In the genomic region with DNA sequence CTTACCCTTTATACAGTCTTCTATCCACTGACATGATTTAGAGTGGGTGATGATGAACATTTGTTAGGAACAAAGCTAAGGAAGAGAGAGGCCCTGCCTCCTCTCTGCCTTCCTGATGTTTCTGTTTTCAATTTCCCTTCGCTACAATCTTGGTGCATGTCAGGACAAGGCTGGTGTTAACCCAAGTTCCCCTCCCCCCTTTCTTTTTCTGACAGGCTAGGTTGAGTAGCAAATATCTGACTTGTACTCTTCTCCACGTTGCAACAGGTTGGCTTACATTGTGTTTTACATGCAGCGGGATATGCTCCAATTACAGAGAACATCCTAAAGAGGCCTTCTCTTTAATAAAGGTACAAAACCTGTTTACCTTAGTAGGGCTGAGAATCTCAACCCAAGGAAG, we compare ENCODE assay signal across 25 mouse cellular contexts. TPM values are rescaled to one million over a fixed set of nuclear protein-coding genes. Genes with fewer than 3 reads are reported as not detected.
A peak's percentile ranks its signal among the peaks of the same experiment; 100 is the strongest.
DNase-seq lines count a peak whose midpoint lies in the region; ATAC-seq and TF ChIP-seq lines count a peak whose summit lies in the region.
"Had no signal": no experiment of that assay in that cellular context is flagged by ENCODE, and none has a peak within 500 bp of the region (broad histone marks: within the 10 kb centered on the region; RNA-seq: fewer than 3 reads in every experiment).

No protein-coding gene starts in this region.

- H3K9ac ChIP-seq in forebrain, embryonic 15.5 days (replicated peaks): no peak overlapping the region
- H3K9ac ChIP-seq in limb, embryonic 14.5 days (ENCODE audit: low read depth, low read length, severe bottlenecking): no peak overlapping the region
- H3K9ac ChIP-seq: embryonic facial prominence, embryonic 12.5 days; embryonic facial prominence, embryonic 15.5 days; forebrain, embryonic 13.5 days had no signal

- no peak overlapping the region for H3K4me3 ChIP-seq in forebrain, embryonic 10.5 days
- no peak overlapping the region for H3K4me3 ChIP-seq in forebrain, embryonic 15.5 days
- H3K4me3 ChIP-seq in limb, embryonic 14.5 days (replicated peaks; ENCODE audit: low read length): no peak overlapping the region
- no peak overlapping the region for H3K4me3 ChIP-seq in limb, embryonic 10.5 days
- H3K4me3 ChIP-seq: embryonic facial prominence, embryonic 12.5 days; embryonic facial prominence, embryonic 15.5 days; erythroblast, embryonic 14.5 days; forebrain, embryonic 13.5 days had no signal

- peaks cover 38% of the 10 kb centered on the region for H3K4me1 ChIP-seq in forebrain, embryonic 10.5 days
- peaks cover 19% of the 10 kb centered on the region for H3K4me1 ChIP-seq in forebrain, embryonic 15.5 days
- H3K4me1 ChIP-seq in limb, embryonic 14.5 days (ENCODE audit: control insufficient read depth, insufficient read depth, low read length): peaks cover 18% of the 10 kb centered on the region; the same call in 1 of the 2 replicates
- peaks cover 39% of the 10 kb centered on the region for H3K4me1 ChIP-seq in limb, embryonic 10.5 days

- no peak overlapping the region for H3K27ac ChIP-seq in forebrain, embryonic 10.5 days
- H3K27ac ChIP-seq in forebrain, embryonic 15.5 days (replicated peaks): no peak overlapping the region
- H3K27ac ChIP-seq in limb, embryonic 14.5 days (replicated peaks; ENCODE audit: low read depth, low read length): no peak overlapping the region
- no peak overlapping the region for H3K27ac ChIP-seq in limb, embryonic 10.5 days
- H3K27ac ChIP-seq: embryonic facial prominence, embryonic 12.5 days; embryonic facial prominence, embryonic 15.5 days; forebrain, embryonic 13.5 days had no signal

- no peak overlapping the region for H3K4me2 ChIP-seq in forebrain, embryonic 15.5 days (replicated peaks)
- H3K4me2 ChIP-seq in limb, embryonic 14.5 days (replicated peaks; ENCODE audit: low read depth, low read length, severe bottlenecking): no peak overlapping the region
- H3K4me2 ChIP-seq: embryonic facial prominence, embryonic 12.5 days; embryonic facial prominence, embryonic 15.5 days; forebrain, embryonic 13.5 days had no signal

- no peaks in the 10 kb centered on the region for H3K36me3 ChIP-seq in forebrain, embryonic 10.5 days (replicated peaks)
- no peaks in the 10 kb centered on the region for H3K36me3 ChIP-seq in forebrain, embryonic 15.5 days
- no peaks in the 10 kb centered on the region for H3K36me3 ChIP-seq in limb, embryonic 14.5 days (ENCODE audit: control insufficient read depth, insufficient read depth, low read length)
- H3K36me3 ChIP-seq in limb, embryonic 10.5 days: no peaks in the 10 kb centered on the region
- H3K36me3 ChIP-seq: embryonic facial prominence, embryonic 12.5 days; embryonic facial prominence, embryonic 15.5 days; G1E had no signal

- no peak for TF ChIP-seq POLR2A in limb, embryonic 14.5 days (IDR thresholded peaks at IDR 0.05; ENCODE audit: borderline replicate concordance, extremely low read depth, insufficient read depth, insufficient read length)

- H3K9me3 ChIP-seq in forebrain, embryonic 10.5 days: no peaks in the 10 kb centered on the region
- H3K9me3 ChIP-seq in forebrain, embryonic 15.5 days: no peaks in the 10 kb centered on the region
- H3K9me3 ChIP-seq in limb, embryonic 14.5 days (ENCODE audit: control insufficient read depth, low read length): no peaks in the 10 kb centered on the region
- no peaks in the 10 kb centered on the region for H3K9me3 ChIP-seq in limb, embryonic 10.5 days (replicated peaks)
- H3K9me3 ChIP-seq: embryonic facial prominence, embryonic 12.5 days; embryonic facial prominence, embryonic 15.5 days; forebrain, embryonic 13.5 days had no signal

- DNase-seq in embryo, embryonic 11 days: peak; percentile 37
- no peak for DNase-seq in embryo, embryonic 9.5 days (ENCODE audit: extremely low spot score)
- peak; percentile 4 for DNase-seq in forebrain, embryonic 10.5 days (ENCODE audit: extremely low spot score, low spot score)
- DNase-seq in limb, embryonic 14.5 days (ENCODE audit: low spot score): peak; percentile 41
- no peak for DNase-seq in limb, embryonic 10.5 days (ENCODE audit: low spot score)
- DNase-seq: adrenal gland, adult 8-10 months; adrenal gland, postnatal 14 days; adrenal gland, postnatal 36 days; B cell, adult 2 months; cerebellum, adult 11-12 months; cerebellum, adult 2 months; cerebellum, adult 9-10 months; cerebellum, postnatal 10 days; cerebellum, postnatal 25 days had no signal

- ATAC-seq in forebrain, embryonic 15.5 days (replicated peaks): no peak
- ATAC-seq in limb, embryonic 14.5 days (ENCODE audit: low FRiP score, low read depth): no peak
- ATAC-seq: activated CD4-positive, CD25-positive, alpha-beta regulatory T cell, adult 4 months; CD4-positive, CD25-positive, alpha-beta regulatory T cell, adult 4 months; forebrain, embryonic 13.5 days; forebrain, embryonic 16.5 days; Patski had no signal

- WGBS in forebrain, embryonic 10.5 days: 57% methylated on average over 3 of the region's 3 CpGs
- WGBS in forebrain, embryonic 15.5 days: 63% methylated on average over 3 of the region's 3 CpGs
- 43% methylated on average over 3 of the region's 3 CpGs for WGBS in limb, embryonic 14.5 days
- 36% methylated on average over 3 of the region's 3 CpGs for WGBS in limb, embryonic 10.5 days

- peaks cover under 1% of the 10 kb centered on the region; the same call in 1 of the 2 replicates for H3K27me3 ChIP-seq in forebrain, embryonic 10.5 days (ENCODE audit: poor library complexity, severe bottlenecking)
- H3K27me3 ChIP-seq in forebrain, embryonic 15.5 days: no peaks in the 10 kb centered on the region
- no peaks in the 10 kb centered on the region for H3K27me3 ChIP-seq in limb, embryonic 14.5 days (ENCODE audit: control insufficient read depth, insufficient read depth, low read length)
- 0 out of 2 replicates have a peak, but pooled peaks cover 1% of the 10 kb centered on the region for H3K27me3 ChIP-seq in limb, embryonic 10.5 days (ENCODE audit: low read depth, poor library complexity, severe bottlenecking)
- H3K27me3 ChIP-seq: CH12.LX; embryonic facial prominence, embryonic 12.5 days; embryonic facial prominence, embryonic 15.5 days; forebrain, embryonic 13.5 days had no signal

RNA-seq across cellular contexts. Expression of a gene that starts 15.9 kb away (rescaled TPM):
- polyA plus RNA-seq in forebrain, embryonic 10.5 days (2016; fragmentation: Nextera tagmentation; extraction: Ambion mirVana): 22.9 and 24.5 TPM in 2 replicates
- 14.5 and 18.3 TPM in 2 replicates for polyA plus RNA-seq in forebrain, embryonic 15.5 days (2015; fragmentation: Nextera tagmentation; extraction: Ambion mirVana)
- 20.0 and 27.5 TPM in 2 replicates for polyA plus RNA-seq in limb, embryonic 14.5 days (2012; rRNA removed)
- 46.1 and 61.2 TPM in 2 replicates for polyA plus RNA-seq in limb, embryonic 14.5 days (2014; fragmentation: Nextera tagmentation; extraction: Ambion mirVana)
- 5.3 and 12.1 TPM in 2 replicates for polyA plus RNA-seq in limb, embryonic 10.5 days (2016; fragmentation: Nextera tagmentation; extraction: Ambion mirVana)
- polyA plus RNA-seq: CD4-positive, CD25-positive, alpha-beta regulatory T cell, adult 4 months; G1E had no signal

Comparison
In these comparisons a context has a peak if more than half of its experiments do, and no peak if none do; other contexts are left out.
1. DNase-seq: peak in embryo, embryonic 11 days (single experiment), forebrain, embryonic 10.5 days (single experiment) and limb, embryonic 14.5 days (single experiment); none in embryo, embryonic 9.5 days (single experiment) and limb, embryonic 10.5 days (single experiment).